Mouse (Mus musculus): Measurements from ENCODE around the gene March6.

DNA sequence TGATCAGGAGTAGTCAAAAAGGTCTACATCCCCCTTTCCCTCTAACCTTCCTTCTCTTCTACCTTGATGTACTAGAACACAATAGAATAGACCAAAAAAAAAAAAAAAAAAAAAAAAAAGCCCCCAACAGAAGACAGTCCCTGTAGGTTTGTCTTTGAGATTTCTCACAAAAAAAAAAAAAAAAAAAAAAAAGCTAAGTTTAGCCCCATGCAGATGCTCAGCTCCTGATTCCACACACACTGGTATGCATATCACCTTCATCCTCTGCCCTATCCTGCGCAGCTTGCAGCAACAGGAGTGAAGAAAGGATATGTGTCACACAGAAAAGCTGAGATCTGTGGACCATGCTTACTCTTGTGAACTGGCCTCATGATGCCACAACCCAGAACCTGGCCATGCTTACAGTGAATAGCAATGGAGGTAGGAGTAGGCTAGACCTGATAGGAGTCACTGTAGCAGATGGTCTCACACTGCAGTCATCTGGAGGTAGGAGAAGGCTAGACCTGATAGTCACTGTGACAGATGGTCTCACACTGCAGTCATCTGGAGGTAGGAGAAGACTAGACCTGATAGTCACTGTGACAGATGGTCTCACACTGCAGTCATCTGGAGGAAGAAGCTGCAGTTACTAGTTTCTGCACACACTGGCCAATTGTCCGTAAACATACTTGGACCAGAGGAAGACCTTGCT is 1.6 kb upstream of the March6 start:
- TF ChIP-seq CTCF (IDR thresholded peaks at IDR 0.05; ENCODE audit: insufficient read depth, low read depth, low read length) (no peak), POLR2A (IDR thresholded peaks at IDR 0.05; ENCODE audit: insufficient read depth, low read depth, low read length) (no peak)

Measured in olfactory bulb, adult 2 months (tissue).